Mouse (Mus musculus) hindbrain, embryonic 11.5 days (tissue): ENCODE results near the gene E2f8. TPM values are rescaled to one million over a fixed set of nuclear protein-coding genes. Genes with fewer than 3 reads are reported as not detected.

Experiments
- ATAC-seq: fragments of 200-750 bp; cut with Nextera tagmentation; 2 replicates; pipeline ENCODE4 v1.8.0; 2017; ENCODE audit warnings: mild to moderate bottlenecking, moderate TSS enrichment, moderate library complexity; ENCODE audit not compliant: low FRiP score
- DNase-seq: peaks from one replicate; pipeline ENCODE4 v3.0.0-alpha.2; 2015; ENCODE audit warnings: low spot score
- H3K27ac ChIP-seq: fragments of 300-500 bp; sonication (generic); 2 replicates; pipeline ENCODE4 v1.5.1; 2014; ENCODE audit warnings: mild to moderate bottlenecking, low read depth, low read length
- H3K27me3 ChIP-seq: fragments of 300-500 bp; sonication (generic); 2 replicates; pipeline ENCODE4 v1.6.1; 2014; ENCODE audit warnings: mild to moderate bottlenecking, low read length, moderate library complexity, mixed read lengths; ENCODE audit not compliant: control insufficient read depth, insufficient read depth
- H3K36me3 ChIP-seq: fragments of 300-500 bp; sonication (generic); 2 replicates; pipeline ENCODE4 v1.6.1; 2014; ENCODE audit warnings: mild to moderate bottlenecking, low read length, moderate library complexity, mixed read lengths; ENCODE audit not compliant: control insufficient read depth, insufficient read depth
- H3K4me1 ChIP-seq: fragments of 300-500 bp; sonication (generic); replicated peaks from 2 replicates; pipeline ENCODE4 v1.6.1; 2014; ENCODE audit warnings: low read length, mixed read lengths; ENCODE audit not compliant: control insufficient read depth, insufficient read depth
- H3K4me2 ChIP-seq: fragments of 300-500 bp; sonication (generic); replicated peaks from 2 replicates; pipeline ENCODE4 v1.6.1; 2014; ENCODE audit warnings: mild to moderate bottlenecking, low read depth, low read length
- H3K4me3 ChIP-seq: fragments of 300-500 bp; sonication (generic); 2 replicates; pipeline ENCODE4 v1.5.1; 2014; ENCODE audit warnings: low read depth, low read length
- H3K9ac ChIP-seq: fragments of 300-500 bp; sonication (generic); 2 replicates; pipeline ENCODE4 v1.6.1; 2014; ENCODE audit warnings: low read depth, low read length
- H3K9me3 ChIP-seq: fragments of 300-500 bp; sonication (generic); 2 replicates; pipeline ENCODE4 v1.6.1; 2016; ENCODE audit warnings: low read length; ENCODE audit not compliant: control insufficient read depth
- WGBS: fragments of 180-500 bp; shearing (Covaris S2); extraction: QIAGEN DNeasy Blood & Tissue Kit; methylation state at CpG from one replicate; pipeline ENCODE4 v1.1.7; 2014; 5-methylcytosine and 5-hydroxymethylcytosine counted together
- polyA plus RNA-seq: library from polyadenylated mRNA; unstranded; fragments of >200 nt; fragmentation: Nextera tagmentation; extraction: Ambion mirVana; gene quantifications from 2 replicates; pipeline ENCODE4 v1.2.1, GENCODE M21; 2014

E2f8 gene
- polyA plus RNA-seq, 1 experiment from 2014 or later, result 17.1 TPM

GRCm38 (mm10) chr7:48914630-48915506, 33.5 kb upstream of the E2f8 start:
- WGBS, result 61% methylated on average over 12 of the region's 12 CpGs
- Histone ChIP-seq H3K27ac (no peak overlapping the region), H3K27me3 (peaks cover 6% of the 10 kb centered on the region; the same call in 1 of the 2 replicates), H3K9ac (no peak overlapping the region), H3K36me3 (no peaks in the 10 kb centered on the region), H3K4me1 (peaks cover 5% of the 10 kb centered on the region), H3K4me3 (no peak overlapping the region), H3K4me2 (no peak overlapping the region), H3K9me3 (no peaks in the 10 kb centered on the region)
- ATAC-seq, result 0 out of 2 replicates have a peak, but pooled peaks have one; percentile 35
- no peak for DNase-seq

GRCm38 (mm10) chr7:48911146-48911545, 29.8 kb upstream of the E2f8 start:
- Histone ChIP-seq H3K27ac (no peak overlapping the region), H3K9me3 (no peaks in the 10 kb centered on the region), H3K36me3 (no peaks in the 10 kb centered on the region), H3K4me1 (no peaks in the 10 kb centered on the region; the same call in 1 of the 2 replicates), H3K4me3 (no peak overlapping the region), H3K4me2 (no peak overlapping the region), H3K27me3 (no peaks in the 10 kb centered on the region), H3K9ac (no peak overlapping the region)
- DNase-seq, result no peak
- no peak for ATAC-seq

GRCm38 (mm10) chr7:48910282-48910681, 28.9 kb upstream of the E2f8 start:
- no peaks in the 10 kb centered on the region for H3K27me3 ChIP-seq
- H3K4me1 ChIP-seq, result no peaks in the 10 kb centered on the region
- 65% methylated on average over 6 of the region's 6 CpGs for WGBS
- ATAC-seq (no peak), DNase-seq (no peak)
- no peaks in the 10 kb centered on the region for H3K9me3 ChIP-seq
- no peak overlapping the region for H3K4me2 ChIP-seq
- H3K27ac ChIP-seq, result no peak overlapping the region
- no peak overlapping the region for H3K9ac ChIP-seq
- no peaks in the 10 kb centered on the region for H3K36me3 ChIP-seq
- H3K4me3 ChIP-seq, result no peak overlapping the region

- no peaks in the 10 kb centered on the region for H3K27me3 ChIP-seq
- DNase-seq (no peak), ATAC-seq (no peak)
Measured at GRCm38 (mm10) chr7:48909342-48909671, 27.9 kb upstream of the E2f8 start.

GRCm38 (mm10) chr7:48908521-48909341, 27.3 kb upstream of the E2f8 start, which contains the start of gene Nav2:
Gene Nav2 (plus strand): TSS chr7:48908716.
- Histone ChIP-seq H3K9ac (no peak within 1 kb of the TSS), H3K36me3 (no peaks in the 10 kb centered on the region), H3K4me1 (no peaks in the 10 kb centered on the region), H3K4me3 (no peak within 1 kb of the TSS), H3K9me3 (no peaks in the 10 kb centered on the region), H3K4me2 (no peak within 1 kb of the TSS), H3K27me3 (no peaks in the 10 kb centered on the region), H3K27ac (no peak within 1 kb of the TSS)
- WGBS, result 72% methylated on average over 8 of the region's 8 CpGs
- no peak for ATAC-seq
- DNase-seq, result no peak

More at GRCm38 (mm10) chr7:48909342-48909671, 27.9 kb upstream of the E2f8 start:
- Histone ChIP-seq H3K4me1 (no peaks in the 10 kb centered on the region), H3K36me3 (no peaks in the 10 kb centered on the region), H3K4me2 (no peak overlapping the region), H3K9me3 (no peaks in the 10 kb centered on the region), H3K27ac (no peak overlapping the region), H3K4me3 (no peak overlapping the region), H3K9ac (no peak overlapping the region)
- 59% methylated on average over 4 of the region's 4 CpGs for WGBS

- H3K27ac ChIP-seq, result 0 out of 2 replicates have a peak overlapping the region, but pooled peaks have one; percentile 33
- H3K9me3 ChIP-seq, result no peaks in the 10 kb centered on the region
- H3K27me3 ChIP-seq, result no peaks in the 10 kb centered on the region
- no peak overlapping the region for H3K4me3 ChIP-seq
- no peaks in the 10 kb centered on the region for H3K36me3 ChIP-seq
- H3K4me2 ChIP-seq, result no peak overlapping the region
- H3K4me1 ChIP-seq, result peaks cover 8% of the 10 kb centered on the region
- WGBS, result 20% methylated on average over 2 of the region's 2 CpGs
- DNase-seq (no peak), ATAC-seq (peak; percentile 81)
- no peak overlapping the region for H3K9ac ChIP-seq
Measured at GRCm38 (mm10) chr7:48902454-48902853, 21.1 kb upstream of the E2f8 start.

- DNase-seq, result no peak
- Histone ChIP-seq H3K36me3 (no peaks in the 10 kb centered on the region), H3K4me3 (no peak overlapping the region), H3K27me3 (no peaks in the 10 kb centered on the region), H3K4me2 (no peak overlapping the region), H3K9ac (no peak overlapping the region), H3K9me3 (no peaks in the 10 kb centered on the region), H3K27ac (no peak overlapping the region), H3K4me1 (peaks cover 13% of the 10 kb centered on the region)
- WGBS, result 76% methylated on average over 8 of the region's 8 CpGs
- no peak for ATAC-seq
Measured at GRCm38 (mm10) chr7:48900408-48901167, 19.2 kb upstream of the E2f8 start.

GRCm38 (mm10) chr7:48898416-48898815, 17.0 kb upstream of the E2f8 start:
- peaks cover 13% of the 10 kb centered on the region for H3K4me1 ChIP-seq
- H3K4me3 ChIP-seq, result no peak overlapping the region
- 66% methylated on average over 9 of the region's 9 CpGs for WGBS
- no peak overlapping the region for H3K9ac ChIP-seq
- H3K27me3 ChIP-seq, result peaks cover 3% of the 10 kb centered on the region; the same call in 1 of the 2 replicates
- no peaks in the 10 kb centered on the region for H3K9me3 ChIP-seq
- DNase-seq, result no peak
- no peak for ATAC-seq
- no peak overlapping the region for H3K27ac ChIP-seq
- no peak overlapping the region for H3K4me2 ChIP-seq
- H3K36me3 ChIP-seq, result no peaks in the 10 kb centered on the region
